Mouse (Mus musculus) thymus, postnatal 10 days (tissue): ENCODE measurements around the gene Eid3.

Source experiments
- DNase-seq, 2 experiments: peaks; one replicate each; pipeline ENCODE4 v3.0.0; 2021; ENCODE audit warnings: low spot score in 2 of 2

Eid3 gene

GRCm38 (mm10) chr10:82913238-82913637 lies 46.8 kb downstream of the Eid3 start:
- DNase-seq = no peak

GRCm38 (mm10) chr10:82913772-82914171 lies 47.3 kb downstream of the Eid3 start:
- DNase-seq = no peak
